Mouse (Mus musculus) layer of hippocampus, adult 18-20 months (tissue): ENCODE results near the gene Rin1. TPM values are rescaled to one million over a fixed set of nuclear protein-coding genes. Genes with fewer than 3 reads are reported as not detected.

Source experiments
- DNase-seq, 2 experiments: peaks; one replicate each; pipeline ENCODE4 v3.0.0; 2022; ENCODE audit warnings: low spot score in 2 of 2
- total RNA-seq, 2 experiments: library from RNA; stranded (reverse); gene quantifications; 2 replicates each; pipeline ENCODE4 v1.2.3; 2021

Gene Rin1
- total RNA-seq, 2 experiments from 2014 or later: 106 to 107 TPM

DNA sequence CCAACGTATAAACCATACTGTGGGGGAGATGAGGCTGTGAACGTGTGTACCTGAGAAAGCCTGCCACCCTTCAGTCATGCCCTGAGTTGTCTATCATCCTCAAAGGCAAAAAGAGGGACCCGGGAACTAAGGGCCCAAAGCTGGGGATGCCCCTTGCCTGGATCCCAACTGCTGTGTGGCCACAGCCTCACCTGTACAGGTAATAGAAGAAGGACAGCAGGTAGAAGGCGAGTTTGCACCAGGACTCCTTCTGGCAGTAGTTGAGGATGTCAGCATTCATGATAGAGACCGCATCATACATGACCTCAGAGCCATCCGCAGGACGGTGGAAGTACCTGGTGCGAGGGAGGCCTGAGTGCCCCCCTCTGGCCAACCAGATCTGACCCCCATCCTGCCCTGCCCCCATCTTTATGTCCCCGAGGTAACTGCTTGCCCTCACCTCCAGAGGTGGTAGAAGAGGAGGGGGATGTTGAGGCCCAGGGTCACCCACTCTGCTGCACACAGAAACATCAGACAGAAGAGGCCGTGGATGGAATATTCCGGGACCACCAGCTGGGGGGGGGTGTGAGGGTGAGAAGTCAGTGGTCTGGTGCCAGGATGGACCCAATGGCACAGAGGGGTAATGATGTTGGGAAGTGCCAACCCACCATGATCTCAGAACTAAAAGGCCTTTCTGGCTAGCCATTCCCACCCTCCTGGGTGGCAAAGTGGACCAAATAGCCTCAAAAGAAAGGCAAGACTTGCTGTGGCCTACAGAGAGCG is 43.4 kb downstream of the Rin1 start:
- DNase-seq: no peak

DNA sequence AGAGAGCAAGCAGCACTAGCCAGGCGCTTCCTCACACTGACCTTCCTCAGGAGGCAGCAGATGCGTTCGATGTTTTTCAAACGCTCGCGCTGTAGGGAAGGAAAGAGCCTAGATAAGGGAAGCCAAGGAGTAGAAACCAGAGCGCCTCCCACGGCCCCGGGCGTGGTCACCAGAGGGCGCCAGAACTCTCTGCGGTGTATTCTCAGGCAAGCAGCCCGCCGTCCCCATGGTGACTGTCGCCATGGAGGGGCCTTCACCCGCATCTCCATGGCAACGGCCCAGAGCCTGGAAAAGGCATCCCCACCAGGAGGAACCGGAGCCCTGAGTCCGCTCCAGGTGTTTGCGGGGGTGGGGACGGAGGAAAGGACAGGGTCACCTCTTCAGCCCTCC is 44.0 kb downstream of the Rin1 start:
- DNase-seq: peak; percentile 95 to 99

DNA sequence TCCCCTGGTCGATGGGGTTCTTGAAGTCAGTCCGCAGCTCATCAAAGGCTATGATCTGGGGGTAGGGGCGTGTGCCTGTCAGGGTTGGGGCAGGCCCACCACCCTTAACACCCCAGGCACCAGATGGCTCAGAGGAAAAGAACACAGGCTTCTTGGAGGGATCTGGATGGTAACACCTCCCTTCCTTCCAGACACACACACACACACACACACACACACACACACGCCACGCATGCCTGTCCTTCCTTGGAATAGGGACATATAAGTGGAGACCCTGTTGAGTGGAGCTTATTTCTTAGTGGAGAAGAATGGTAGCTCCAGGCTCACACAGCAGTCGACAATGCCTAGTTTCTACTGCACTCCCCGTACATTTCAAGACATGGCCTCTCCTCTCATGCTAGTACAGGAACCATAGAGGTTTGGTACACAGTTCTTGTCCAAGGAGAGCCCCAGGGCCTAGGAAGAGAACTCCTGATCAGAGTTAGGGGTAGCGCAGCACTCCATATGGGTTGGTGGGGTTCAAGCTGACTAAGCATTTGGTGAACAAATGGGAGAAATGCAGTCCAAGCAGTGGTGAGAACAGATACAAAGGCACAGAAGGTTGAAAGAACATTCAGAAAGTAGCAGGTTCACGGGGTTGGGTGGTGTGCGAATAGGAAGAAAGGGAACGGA is 44.6 kb downstream of the Rin1 start:
- DNase-seq: peak in 1 of 2 experiments; percentile 60

DNA sequence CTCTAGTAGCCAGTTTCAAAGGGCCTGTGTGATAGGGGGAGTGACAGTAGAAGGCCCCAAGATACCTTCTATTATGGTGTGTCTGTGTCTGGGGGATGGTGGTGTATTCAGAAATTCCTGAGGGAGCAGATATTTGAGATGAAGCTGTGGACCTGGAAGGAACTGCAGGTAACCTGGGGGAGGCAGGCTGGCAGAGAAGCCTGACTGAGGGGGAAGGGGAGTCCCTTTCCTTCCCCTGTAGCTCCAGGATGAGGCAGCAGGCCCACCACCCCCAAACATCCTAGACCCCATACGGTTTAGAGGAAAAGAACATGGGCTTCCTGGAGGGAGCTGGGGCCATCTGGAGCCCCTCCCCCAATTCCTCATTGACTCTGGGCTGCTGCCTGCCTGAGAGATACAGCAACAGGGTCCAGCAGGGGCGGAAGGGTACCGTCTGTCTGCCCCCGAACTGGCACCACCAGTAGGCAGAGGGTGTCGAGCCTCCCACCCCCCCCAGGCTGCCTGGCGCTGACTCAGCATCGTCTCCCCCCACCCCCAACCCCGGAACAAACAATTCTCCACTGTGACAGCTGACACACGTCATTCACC is 45.7 kb downstream of the Rin1 start:
- peak; percentile 71 to 89 for DNase-seq

DNA sequence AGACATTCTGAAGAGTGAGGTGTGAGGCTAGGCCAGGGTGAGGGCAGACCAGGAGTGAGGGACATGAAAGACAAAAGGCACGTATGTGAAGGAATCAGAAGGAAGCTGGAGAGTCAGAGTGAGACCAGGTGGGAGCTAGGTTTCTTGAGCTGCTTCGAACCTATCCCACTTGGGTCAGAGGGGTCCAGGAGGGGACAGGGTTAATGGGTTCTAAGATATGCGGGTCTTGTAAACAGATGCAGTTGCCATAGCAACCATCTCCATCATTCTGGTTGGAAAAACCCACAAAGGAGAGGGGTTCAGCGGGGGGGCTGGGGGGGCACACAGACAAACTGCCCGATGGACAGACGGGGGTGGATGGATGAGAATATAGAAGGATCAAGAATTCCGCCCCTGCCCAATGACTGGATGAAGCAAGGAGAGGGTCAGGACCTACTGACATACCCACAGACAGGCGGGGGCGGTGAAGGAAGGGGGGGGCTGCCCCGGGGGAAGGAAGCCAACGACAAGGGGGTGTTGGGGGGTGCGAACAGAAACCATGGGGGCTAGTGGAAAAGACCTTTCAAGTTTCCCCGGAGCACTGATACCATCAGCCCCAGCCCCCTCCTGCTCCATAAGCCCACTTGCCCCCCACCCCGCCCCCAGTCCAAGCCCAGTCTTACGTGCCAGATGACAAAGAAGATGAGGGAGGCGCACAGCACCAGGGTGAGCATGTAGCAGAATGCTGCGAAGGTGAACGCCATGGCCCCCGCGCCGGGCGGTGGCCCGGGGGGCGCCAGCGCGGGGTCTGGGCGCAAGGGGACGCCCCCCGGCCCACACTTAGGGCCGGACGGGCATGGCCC is 47.5 kb downstream of the Rin1 start:
- DNase-seq: no peak

DNA sequence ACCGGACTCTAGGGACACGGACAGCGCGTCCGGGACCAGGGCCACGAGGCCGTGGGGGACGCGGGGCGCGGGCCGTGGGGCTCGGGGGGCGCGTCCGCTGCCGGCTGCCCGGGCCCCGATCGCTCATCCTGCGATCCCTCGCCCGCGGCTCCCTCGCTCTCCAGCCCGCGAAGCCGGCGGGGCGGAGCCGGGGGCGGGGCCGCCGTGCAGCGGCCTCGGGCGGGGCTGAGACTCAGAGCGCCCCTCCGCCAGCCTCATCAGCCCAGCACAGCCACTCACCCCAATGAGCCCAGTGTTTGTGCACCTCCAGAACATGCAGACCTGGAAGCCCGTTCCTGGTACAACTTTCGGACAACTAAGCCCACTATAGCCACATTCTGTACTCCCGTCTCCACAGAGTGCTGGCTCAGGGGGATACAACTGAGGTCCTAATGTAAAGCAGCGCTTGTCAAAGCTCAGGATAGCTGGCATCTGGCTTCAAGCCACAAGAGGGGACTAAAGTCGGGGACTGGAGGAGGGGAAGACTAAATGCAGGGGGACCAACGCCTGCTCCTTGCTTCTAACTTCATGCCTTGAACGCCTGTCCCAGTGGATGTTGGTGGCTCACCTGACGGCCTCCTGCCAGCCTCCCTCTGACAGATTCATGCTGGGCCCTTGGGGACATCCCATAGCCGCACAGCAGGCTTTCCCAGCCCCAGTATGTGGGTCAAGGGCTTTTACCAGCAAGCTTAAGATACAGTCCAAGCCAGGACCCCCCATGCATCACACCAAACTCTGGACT is 48.3 kb downstream of the Rin1 start, which contains the start of gene Cnih2:
Cnih2 (minus strand) TSS at position 159 of the 781 bp plus-strand sequence.
- peak; percentile 74 to 82 for DNase-seq

DNA sequence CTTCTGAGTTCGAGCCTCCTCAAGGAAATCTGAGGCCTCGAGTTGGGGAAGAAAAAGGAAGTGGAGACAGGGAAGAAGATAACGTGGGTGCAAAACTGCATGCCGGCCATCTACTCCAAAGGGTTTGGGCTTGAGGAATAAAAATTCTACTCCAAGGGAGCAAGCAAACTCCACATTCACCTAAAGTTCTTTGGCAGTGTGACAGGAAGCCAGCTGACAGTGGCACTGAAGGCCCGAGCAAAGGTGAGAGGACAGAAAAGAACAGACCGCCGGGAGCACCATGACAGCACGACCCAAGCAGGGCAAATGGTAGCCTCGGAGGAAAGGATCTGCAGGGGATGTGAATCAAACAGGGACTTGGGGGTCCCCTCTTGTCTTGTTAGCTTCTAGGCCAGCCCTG is 55.8 kb downstream of the Rin1 start:
- no peak for DNase-seq

Other genes with a start within 250 kb of the Rin1 start
- gene Gm21992, start 238.9 kb upstream of the Rin1 start, total RNA-seq: 10 to 100 TPM; 24.5 to 31.9 TPM
- 10 to 100 TPM; 47.7 to 53.1 TPM for gene Rbm14, start 238.8 kb upstream of the Rin1 start, total RNA-seq
- gene Ccs, start 211.1 kb upstream of the Rin1 start, total RNA-seq: 10 to 100 TPM; 33.2 to 35.4 TPM
- gene Ccdc87, start 211.1 kb upstream of the Rin1 start, total RNA-seq: 1 to 10 TPM; 2.0 to 2.2 TPM
- gene Ctsf, start 195.4 kb upstream of the Rin1 start, total RNA-seq: 100 to 1,000 TPM; 104 to 111 TPM
- under 1 TPM; 0.89 to 0.96 TPM for gene Actn3, start 172.6 kb upstream of the Rin1 start, total RNA-seq
- 10 to 100 TPM; 22.4 to 24.3 TPM for gene Zdhhc24, start 171.8 kb upstream of the Rin1 start, total RNA-seq
- gene Bbs1, start 143.9 kb upstream of the Rin1 start, total RNA-seq: 10 to 100 TPM; 36.8 to 40.0 TPM
- gene Dpp3, start 122.2 kb upstream of the Rin1 start, total RNA-seq: 10 to 100 TPM; 37.2 to 39.0 TPM
- 10 to 100 TPM; 26.2 to 31.3 TPM for gene Peli3, start 107.4 kb upstream of the Rin1 start, total RNA-seq
- gene Mrpl11, start 88.3 kb upstream of the Rin1 start, total RNA-seq: 10 to 100 TPM; 60.7 to 62.1 TPM
- gene Npas4, start 60.2 kb upstream of the Rin1 start, total RNA-seq: 10 to 100 TPM; 12.4 to 15.1 TPM
- 10 to 100 TPM; 16.0 to 17.5 TPM for gene Slc29a2, start 26.6 kb upstream of the Rin1 start, total RNA-seq
- 100 to 1,000 TPM; 114 to 120 TPM for gene B4gat1, start 11.7 kb upstream of the Rin1 start, total RNA-seq
- gene AC124502.3, start 11.6 kb upstream of the Rin1 start, total RNA-seq: 1 to 10 TPM; 6.2 to 6.7 TPM
- 10 to 100 TPM; 22.4 to 23.2 TPM for gene Brms1, start 9.1 kb upstream of the Rin1 start, total RNA-seq
- 1 to 10 TPM; 1.7 to 1.8 TPM for gene Cd248, start 17.6 kb downstream of the Rin1 start, total RNA-seq
- 100 to 1,000 TPM; 124 to 128 TPM for gene Tmem151a, start 35.0 kb downstream of the Rin1 start, total RNA-seq
- gene Yif1a, start 38.1 kb downstream of the Rin1 start, total RNA-seq: 10 to 100 TPM; 21.6 to 24.0 TPM
- gene Cnih2, start 48.0 kb downstream of the Rin1 start, total RNA-seq: 100 to 1,000 TPM; 595 to 617 TPM
- 100 to 1,000 TPM; 160 to 170 TPM for gene Rab1b, start 56.6 kb downstream of the Rin1 start, total RNA-seq
- 100 to 1,000 TPM; 230 to 231 TPM for gene Klc2, start 68.1 kb downstream of the Rin1 start, total RNA-seq
- gene Pacs1, start 222.6 kb downstream of the Rin1 start, total RNA-seq: 10 to 100 TPM; 52.1 to 52.5 TPM
- gene Sf3b2, start 245.0 kb downstream of the Rin1 start, total RNA-seq: 100 to 1,000 TPM; 215 to 219 TPM
- gene Gal3st3, start 247.8 kb downstream of the Rin1 start, total RNA-seq: 100 to 1,000 TPM; 102 to 107 TPM